Comparison of ENCODE assay signal across 8 mouse cellular contexts in genomic region chr3:122103864-122104808, GRCm38 (mm10). TPM values are rescaled to one million over a fixed set of nuclear protein-coding genes. Genes with fewer than 3 reads are reported as not detected.
DNase-seq lines count a peak whose midpoint lies in the region; ATAC-seq lines count a peak whose summit lies in the region.

No protein-coding gene starts in this region.

- H3K4me1 ChIP-seq in hindbrain, embryonic 13.5 days (replicated peaks) = peaks cover 5% of the 10 kb centered on the region; the same call in 1 of the 2 replicates

- peaks cover 4% of the 10 kb centered on the region; the same call in 1 of the 2 replicates for H3K27me3 ChIP-seq in hindbrain, embryonic 13.5 days

- no peak overlapping the region for H3K9ac ChIP-seq in hindbrain, embryonic 13.5 days

- H3K27ac ChIP-seq in hindbrain, embryonic 13.5 days = no peak overlapping the region

- peak overlapping the region; percentile 35 for H3K4me2 ChIP-seq in hindbrain, embryonic 13.5 days

- peak; percentile 76; the same call in 1 of the 2 replicates for ATAC-seq in hindbrain, embryonic 13.5 days (ENCODE audit: low FRiP score)

- DNase-seq in R1 (ENCODE audit: low read depth, low spot score) = peak; percentile 90
- peak; percentile 86 to 91 for DNase-seq in cerebellum, postnatal 25 days
- DNase-seq in frontal cortex, postnatal 25 days (ENCODE audit: low spot score in 2 of 2) = peak; percentile 75 to 81
- DNase-seq in layer of hippocampus, postnatal 25 days (ENCODE audit: extremely low spot score in 1 of 2, low spot score in 1 of 2) = peak; percentile 81 to 96
- DNase-seq in lung, postnatal 36 days = peak; percentile 95
- peak; percentile 85 for DNase-seq in retina, postnatal 1 day
- DNase-seq in urinary bladder, adult 18-20 months (ENCODE audit: low spot score in 2 of 2) = peak; percentile 71 to 87

- H3K4me3 ChIP-seq in hindbrain, embryonic 13.5 days = no peak overlapping the region

- H3K36me3 ChIP-seq in hindbrain, embryonic 13.5 days = no peaks in the 10 kb centered on the region

- WGBS in hindbrain, embryonic 13.5 days = 33% methylated on average over 20 of the region's 20 CpGs

- H3K9me3 ChIP-seq in hindbrain, embryonic 13.5 days = no peaks in the 10 kb centered on the region

RNA-seq across cellular contexts. Expression of gene Abca4, which starts 59.9 kb away (rescaled TPM):
- 2.1 and 3.1 TPM in 2 replicates for polyA plus RNA-seq in hindbrain, embryonic 13.5 days (2015; fragmentation: Nextera tagmentation; extraction: Ambion mirVana)
- 1 to 10 TPM in 1 of 2 experiments, under 1 TPM in 1; 0.98 to 2.3 TPM for total RNA-seq in layer of hippocampus, postnatal 25 days (2021)
